Mouse (Mus musculus) natural killer cell, adult 2 months (primary cell): Measurements from ENCODE around the gene Fmnl2.

Source experiments
- DNase-seq, 2 experiments: peaks; one replicate each; pipeline ENCODE4 v3.0.0; 2022; ENCODE audit warnings: low spot score in 2 of 2

Gene Fmnl2

DNA sequence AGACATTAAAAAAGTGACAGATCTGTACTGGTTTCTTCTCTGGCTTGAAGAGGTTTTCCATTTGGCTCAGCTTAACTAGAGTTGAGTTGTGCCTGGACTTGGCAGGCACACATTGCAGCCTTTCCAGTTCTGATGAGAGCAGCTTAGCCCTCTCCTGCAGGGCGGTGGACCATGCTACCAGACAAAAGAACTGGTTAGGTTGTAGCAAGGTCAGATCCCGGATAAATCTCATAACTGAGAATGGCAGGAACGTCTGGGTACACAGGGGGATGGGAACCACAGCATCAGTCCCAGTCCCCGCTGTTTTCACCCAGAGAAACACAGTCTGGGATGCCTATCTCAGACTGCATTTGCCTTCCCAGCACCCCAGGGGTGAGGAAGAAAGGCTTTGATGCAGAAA is 127.5 kb downstream of the Fmnl2 start:
- no peak for DNase-seq

DNA sequence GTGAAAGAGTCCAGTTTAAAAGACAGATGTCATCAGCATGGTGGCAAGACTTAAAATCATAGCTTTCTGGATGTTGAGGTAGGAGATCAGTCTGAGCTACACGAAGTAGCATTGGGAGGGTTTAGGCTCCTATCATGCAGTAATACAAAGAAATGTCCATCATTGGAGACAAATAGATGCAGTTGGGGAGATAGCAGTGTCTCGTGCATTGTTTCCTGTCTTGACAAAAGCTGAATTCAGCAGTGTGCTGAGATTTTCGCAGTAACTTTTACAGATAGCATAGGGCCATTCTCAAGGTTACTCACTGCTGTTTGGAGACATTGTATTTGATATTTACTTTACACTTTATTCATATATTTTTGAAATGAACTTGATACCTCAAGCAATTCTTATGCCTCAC is 128.7 kb downstream of the Fmnl2 start:
- DNase-seq = no peak

DNA sequence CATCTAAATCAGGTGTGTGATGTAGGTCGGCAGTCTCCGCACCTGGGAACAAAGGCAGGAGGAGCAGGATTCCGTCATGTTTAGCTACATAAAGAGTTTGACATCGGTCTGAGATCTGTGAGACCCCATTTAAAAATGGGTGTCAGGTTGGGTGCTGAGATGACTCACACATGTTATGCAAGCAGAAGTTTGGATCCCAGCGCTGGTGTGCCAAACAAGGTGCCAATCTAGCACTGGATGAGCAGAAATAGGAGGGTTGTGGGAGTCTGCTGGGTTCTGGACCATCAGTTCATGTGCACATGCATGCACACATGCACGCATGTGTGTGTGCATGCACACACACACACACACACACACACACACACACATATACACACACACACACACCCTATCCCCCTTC is 129.4 kb downstream of the Fmnl2 start:
- DNase-seq = no peak

DNA sequence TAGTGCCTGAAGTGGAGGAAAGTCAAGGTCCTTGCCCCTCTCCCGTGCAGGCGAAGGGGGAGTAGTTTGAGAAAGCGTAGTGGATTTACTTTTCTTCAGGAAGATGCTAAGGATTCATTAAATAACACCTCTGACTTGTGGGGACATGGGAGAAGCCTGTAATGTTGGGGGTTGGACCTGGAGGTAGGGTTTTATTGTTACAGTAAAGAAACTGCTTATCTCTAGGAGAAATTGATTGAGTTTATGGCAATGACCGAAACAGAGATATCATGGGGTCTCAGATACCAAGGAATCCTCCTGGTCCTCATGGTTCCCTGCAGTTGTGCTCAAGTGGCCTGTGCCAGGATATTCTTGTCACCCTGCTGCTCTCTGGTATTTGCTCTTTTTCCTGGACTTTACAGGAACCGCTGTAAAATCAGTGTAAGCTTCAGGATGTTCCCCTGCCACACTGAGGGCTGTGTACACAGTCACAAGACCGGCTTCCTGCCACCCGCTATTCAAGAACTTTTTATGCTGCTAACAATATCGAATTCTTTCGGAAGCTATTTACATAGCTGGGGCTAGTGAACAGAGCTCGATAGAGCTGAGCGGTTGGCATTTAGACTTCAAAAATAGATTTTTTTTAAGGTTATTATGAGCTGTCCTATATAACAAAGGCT is 130.1 kb downstream of the Fmnl2 start:
- no peak for DNase-seq

DNA sequence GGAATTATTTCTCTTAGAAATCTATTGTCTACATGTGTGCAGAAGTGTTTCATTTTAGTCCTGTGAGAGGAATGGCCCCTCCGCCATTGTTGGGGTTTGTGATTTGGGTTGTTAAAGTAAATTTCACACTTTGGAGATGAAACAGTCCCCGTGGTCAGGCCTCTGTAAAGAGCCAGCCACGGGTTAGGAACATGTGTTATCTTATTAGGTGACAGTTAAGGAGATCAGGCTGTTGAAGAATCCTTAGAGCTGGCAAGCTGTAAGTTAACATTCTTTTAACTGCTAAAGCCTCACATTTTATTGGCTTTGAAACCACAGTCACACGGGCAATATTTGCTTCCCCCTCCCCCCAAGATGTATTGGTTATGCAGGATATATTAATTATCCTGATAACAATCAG is 131.7 kb downstream of the Fmnl2 start:
- DNase-seq = no peak

DNA sequence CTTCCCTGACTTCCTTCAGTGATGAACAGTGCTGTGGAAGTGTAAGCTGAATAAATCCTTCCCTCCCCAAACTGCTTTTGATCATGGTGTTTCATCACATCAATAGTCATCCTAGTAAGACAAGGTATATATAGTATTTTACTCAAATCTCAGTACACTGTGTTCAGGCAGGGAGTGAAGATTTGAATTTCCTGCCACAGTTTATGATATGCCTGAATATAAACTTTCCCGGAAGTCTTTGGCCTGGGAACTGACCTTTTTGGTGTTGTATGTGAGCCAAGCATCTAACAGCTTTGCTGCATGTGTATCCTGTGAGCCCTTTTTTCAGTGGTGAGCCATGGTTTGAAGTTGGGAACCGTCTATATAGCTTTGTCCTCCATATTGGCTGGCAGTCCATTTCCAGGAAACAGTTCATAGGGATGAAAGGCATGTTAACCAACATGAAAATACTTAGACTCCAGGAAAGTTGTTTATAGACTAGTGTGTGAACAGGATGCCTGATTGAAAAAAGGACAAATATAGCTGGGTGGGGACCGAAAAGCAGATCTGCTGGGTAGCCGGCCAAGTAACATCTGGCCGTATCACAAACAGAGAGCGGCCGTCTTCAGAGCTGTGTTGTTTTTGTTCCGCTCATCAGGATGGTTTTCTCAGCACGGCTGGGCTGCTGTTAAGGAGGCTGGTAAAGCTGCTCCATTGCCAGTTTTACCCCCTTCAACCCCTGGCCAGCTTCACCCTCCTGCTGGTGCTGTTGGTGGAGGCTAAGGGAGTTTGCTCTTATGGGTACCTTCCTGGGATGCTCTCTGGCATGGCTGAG is 133.4 kb downstream of the Fmnl2 start:
- no peak for DNase-seq

DNA sequence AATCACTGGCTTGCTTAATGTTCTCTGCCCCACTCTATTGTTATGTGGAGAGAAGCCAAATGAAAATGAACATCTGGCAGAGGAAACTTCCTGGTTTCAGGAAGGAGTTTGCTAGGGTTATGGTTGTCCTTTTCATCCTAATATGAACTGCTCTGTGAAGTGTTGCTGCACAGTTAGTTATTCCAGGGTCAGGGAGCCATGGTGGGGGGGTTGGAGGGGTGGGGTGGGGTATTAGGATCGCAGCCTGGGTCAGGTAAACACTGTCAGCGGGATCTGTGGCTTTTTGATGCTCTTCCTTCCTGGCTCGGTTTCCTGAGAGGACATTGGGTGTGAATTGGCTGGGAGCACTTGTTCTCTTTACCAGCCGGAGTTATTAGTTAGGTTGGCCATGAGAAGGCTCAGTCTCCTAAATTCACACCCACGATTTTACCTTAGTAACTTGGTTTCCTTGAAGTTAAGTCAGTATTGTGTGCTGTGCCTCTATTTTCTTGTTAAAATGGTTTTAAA is 134.1 kb downstream of the Fmnl2 start:
- DNase-seq = no peak

DNA sequence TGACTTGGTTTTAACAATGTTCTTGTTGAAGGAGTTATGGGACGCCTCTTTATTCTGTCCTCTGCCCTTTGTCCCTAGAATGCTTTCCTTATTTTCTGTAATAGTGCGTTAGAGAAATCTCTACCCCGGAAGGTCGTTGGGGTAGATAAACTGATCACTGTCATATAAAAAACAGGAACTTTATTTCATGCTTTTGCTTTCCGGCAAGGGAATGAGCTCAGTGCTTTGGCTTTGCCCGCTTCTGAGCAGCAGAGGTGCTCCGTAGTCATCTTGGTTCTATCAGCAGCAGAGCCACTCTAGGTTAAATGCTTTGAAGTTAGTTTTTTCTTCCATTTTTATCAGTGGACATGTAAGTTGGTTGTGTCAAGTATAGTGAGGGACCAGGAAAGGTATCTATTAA is 135.6 kb downstream of the Fmnl2 start:
- DNase-seq = no peak

DNA sequence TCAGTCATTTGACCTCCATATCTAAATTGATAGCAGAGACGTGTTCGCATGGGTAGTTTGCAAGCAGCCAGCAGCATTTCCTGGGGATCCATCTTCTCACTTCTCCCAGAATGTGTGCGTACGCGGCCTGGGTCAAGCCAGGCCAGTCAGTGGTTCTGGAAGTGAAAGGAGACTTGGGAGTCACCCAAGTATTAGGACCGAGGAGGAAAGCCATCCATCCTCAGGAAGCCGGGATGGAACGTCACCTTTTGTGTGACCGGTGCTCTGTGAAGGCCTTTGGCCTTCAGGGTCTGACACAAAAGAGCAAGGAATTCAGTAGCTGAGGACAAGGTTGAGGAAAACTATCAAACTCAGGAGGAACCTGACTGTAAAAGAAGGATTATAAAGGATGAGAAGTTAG is 136.9 kb downstream of the Fmnl2 start:
- DNase-seq = no peak

DNA sequence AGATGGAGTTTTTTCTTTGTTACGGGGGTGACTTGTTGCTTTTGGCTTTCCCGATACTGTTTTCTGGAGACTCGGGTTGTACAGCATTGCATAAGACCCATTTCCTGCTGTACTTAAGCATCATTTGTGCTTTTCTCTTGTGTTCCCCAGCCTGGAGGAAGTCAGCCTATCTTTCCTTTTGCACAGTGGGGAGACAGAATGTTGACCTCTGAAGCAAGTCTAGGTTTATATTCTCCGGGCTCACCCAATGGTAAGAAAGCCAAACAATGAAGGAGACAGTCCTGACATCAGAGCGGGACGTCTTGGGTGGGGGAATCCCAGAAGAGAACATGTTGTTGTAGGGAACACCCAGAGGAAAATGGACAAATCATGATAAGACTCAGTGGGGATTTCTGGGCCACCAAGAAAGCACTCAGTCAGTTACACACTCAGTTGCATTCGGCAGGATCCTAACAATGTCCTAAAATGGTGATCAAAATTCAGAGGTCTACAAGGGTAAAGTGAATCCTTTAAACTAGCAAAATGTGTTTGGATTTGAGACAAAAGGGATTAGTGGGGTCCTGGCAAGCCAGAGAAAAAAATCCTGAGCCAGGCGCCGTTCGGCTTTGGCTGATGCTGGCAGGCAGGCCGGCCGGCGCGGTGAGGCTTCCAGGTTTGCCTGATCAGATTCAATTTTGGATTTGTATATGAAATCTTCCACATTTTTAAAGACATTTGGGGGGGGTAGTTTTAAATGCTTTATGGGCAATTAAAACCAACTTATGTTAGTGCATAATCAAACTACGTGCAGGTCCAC is 140.5 kb downstream of the Fmnl2 start:
- no peak for DNase-seq

DNA sequence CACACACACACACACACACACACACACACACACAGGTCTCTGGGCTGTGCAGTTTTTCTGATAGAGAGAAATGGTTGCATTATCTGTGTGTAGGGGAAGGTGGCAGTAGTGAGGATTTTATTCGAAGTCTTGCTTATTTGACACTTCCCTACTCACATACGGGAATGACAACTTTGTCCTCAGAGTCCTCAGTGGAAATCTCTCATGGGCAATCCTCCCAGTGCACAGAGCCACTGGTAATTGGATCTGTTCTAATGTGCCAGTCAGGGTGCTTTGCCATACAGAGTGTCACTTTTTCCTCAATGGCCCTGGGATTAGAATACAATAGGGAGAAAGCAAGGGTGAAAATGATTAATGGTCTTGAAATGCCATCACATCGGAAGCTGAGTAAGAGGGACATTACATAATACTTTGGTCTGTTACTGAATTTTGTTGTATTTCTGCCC is 141.9 kb downstream of the Fmnl2 start:
- DNase-seq = no peak

DNA sequence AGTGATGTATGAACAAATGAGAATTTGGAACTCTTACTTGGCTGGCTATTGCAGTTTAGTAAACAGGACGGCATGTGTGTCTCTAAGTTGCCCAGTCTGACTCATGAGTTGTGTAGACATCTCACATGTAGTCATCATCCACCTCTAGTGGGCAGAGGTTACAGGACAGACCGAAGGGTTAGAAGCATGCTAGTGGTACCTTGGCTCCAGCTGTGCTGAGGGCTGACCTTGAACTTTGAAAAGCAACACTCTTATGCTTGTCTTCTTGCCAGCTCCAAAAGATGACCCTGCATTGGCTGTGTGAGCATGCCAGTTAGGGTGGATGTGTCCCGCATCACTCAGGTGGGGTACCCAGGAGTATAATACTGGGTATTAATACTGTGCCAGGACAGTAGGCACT is 142.8 kb downstream of the Fmnl2 start:
- DNase-seq = no peak

DNA sequence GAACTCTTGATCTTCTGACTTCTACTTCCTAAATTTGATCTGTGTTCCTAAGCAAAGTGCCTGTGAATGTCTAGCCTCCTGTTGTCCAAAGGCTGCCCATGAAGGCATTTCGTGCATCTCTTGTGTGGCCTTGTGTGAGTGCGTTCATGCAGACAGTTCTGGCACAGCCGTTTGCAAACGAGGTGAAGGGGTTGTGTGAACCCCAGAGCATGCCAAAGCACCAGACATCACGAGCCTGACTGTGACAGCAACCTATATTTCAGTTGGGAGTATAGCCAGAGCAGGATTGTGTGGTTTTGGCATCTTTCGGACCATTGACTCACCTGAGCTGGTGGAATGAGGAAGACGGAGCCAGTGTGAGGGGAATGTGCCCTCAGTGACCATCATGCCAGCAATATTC is 148.5 kb downstream of the Fmnl2 start:
- no peak for DNase-seq

DNA sequence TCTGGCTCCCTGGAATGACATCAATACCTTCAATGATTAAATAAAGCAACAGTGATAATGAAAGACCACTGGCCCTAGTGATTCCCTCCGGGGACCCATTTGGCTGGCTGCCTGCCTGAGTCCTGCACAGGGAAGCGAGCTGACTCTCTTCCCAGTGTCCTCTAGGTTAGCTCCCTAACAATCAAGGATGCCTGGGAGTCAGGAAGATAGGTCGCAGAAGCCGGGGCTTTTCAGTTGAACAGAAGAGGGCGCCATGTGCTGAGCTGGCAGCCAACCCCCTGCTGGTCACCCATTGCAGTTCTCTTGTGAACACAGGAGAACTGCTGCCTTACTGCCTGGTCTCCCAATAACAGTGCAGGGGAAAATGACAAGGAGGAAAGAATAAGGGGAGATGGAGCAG is 149.5 kb downstream of the Fmnl2 start:
- no peak for DNase-seq

DNA sequence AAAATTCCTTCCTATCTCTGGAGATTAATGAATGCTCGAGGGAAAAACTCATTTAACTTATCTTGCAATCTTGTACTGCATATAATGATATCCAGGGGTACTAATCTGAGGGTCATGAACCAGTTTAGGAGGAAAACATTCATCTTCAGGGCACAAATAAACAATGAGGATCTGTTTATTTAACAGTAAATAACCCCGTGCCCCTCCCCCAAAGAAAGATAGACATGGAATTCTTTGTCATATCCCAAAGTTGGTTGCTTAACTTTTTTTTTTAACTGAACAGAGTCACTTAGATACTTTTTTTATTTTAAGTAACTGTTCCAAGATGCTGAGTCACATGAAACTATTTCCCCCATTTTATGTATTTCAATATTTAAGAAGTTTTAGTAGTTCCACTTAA is 155.4 kb downstream of the Fmnl2 start:
- DNase-seq = no peak

DNA sequence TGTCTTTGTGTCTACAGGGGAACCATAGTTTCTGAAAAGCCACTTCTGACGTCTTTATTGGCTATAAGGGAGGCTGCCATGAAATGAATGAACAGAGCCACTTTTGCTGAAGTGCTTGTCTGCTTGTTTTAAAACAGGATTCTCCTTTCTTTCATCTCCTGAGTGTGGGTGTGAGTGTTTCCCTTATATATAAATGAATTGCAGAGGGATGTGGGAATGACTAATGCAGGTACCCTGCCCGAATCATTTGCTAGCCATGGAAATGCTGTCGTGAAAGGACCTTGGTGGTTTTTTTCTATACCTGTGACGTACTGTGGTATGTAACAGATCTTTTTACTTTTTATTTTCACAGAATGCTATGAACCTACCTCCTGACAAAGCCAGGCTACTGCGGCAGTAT is 156.8 kb downstream of the Fmnl2 start:
- DNase-seq = no peak

DNA sequence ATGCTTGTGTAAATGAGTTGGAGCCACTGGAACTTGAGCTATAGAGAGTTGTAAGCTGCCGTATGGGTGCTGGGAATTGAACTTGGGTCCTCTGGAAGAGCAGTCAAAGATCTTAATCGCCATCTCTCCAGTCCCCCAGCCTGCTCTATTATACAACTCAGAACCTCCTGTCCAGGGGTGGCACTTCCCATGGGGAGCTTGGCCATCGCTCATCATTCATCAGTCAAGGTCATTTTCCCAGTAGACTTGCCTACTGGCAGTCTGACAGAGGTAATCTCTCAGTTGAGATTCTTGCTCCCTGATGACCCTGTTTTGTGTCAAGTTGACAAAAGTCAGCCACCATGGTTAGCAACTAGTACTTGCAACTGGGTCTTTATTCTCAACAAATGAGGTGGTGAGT is 165.3 kb downstream of the Fmnl2 start:
- DNase-seq = no peak

DNA sequence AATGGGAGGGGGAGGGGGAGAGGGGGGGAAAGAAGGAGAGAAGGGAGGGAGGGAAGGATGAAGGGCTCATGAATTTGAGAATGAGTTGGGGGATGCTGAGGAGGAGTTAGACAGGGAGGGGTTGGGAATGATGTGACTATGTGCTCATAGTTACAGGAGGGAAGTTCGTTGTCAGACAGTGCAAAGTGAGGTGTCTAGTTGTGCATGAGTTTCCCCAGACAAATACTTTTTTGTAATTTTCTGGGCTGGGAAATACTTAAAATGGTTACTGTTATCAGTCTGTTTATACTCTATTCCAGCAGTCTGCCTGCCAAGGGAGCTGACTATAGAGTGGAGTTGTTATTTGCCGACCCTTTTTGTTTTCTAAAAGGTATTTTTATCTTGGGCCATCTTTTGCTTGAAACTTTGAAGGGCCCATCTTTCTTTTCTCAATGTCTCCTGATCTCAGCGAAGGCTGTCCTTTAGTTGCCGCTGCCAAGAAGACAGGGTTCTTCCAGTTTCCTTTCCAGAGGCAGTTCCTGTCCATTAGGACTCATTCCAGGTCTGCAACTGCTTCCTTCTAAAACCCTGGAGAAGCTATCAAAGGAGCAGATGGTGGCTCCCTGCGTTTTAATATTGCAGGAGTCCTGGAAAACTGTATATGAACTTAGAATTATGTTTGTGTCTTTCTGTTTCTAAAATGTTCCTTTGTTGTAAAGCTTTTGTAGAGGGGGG is 168.6 kb downstream of the Fmnl2 start:
- DNase-seq = no peak

DNA sequence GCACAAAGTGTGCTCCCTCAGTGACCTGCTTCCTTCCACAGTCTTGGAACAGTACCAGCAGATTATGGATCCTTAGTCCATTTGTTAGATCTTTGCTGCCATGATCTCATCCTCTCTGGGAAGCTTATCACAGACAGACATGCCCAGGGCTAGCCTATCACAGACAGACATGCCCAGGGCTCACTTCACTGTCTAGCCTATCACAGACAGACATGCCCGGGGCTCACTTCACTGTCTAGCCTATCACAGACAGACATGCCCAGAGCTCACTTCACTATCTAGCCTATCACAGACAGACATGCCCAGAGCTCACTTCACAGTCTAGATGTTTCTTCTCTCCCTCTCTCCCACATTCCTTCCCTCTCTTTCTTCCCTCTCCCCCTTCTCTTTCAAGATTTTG is 171.2 kb downstream of the Fmnl2 start:
- no peak for DNase-seq

DNA sequence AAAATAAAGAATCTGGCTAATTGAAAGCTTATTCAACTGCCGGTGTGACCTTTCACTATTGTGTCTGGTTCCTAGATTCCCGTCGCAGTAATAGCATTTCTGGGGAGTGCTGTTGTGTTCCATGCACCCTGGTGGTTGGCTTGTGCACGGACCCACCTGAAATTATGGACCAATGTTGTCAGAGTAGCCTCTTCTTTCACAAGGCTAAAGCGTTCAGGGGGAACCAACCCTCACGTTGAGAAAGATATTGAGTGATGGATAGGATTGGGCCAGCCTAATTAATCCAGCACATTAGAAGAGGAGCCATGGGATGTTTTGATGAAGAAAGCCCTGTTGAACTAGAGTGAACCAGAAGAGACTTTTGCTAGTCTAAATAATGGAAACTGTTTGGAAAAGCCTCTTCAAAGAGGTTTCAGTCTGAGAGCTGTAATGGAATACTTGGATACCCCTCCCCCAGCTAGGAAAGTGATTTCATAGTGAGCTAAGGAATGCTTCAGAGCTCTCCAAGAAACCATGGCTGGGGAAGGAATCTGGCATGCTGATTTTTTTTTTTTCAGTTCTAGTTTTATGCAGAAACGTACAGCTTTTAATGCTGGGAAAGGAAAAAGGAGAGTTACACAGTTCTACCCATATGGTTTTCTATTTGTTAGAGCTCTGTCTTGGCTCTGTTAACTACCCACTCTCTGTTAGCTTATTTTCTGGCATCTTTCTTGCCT is 172.2 kb downstream of the Fmnl2 start:
- DNase-seq = no peak

DNA sequence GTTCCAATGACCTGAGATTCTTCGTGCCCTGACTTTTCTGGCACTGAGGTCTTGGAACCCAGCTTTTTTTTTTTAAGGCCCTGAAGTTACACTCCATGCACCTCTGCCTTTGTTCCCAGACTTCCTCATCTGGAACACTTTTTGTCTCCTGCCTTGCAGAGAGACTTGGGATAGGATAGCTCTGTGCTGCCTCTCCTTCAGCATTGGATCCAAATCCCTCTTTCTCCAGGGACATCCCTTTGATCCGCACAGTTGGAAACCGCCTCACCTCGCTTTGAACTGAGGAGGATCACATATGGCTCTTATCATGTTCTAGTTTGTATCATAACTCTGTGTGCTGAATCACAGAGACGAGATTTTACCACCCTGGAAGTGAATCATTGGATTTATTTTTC is 172.8 kb downstream of the Fmnl2 start:
- DNase-seq = no peak
